Mouse (Mus musculus): ENCODE results near the gene Prss28.

DNA sequence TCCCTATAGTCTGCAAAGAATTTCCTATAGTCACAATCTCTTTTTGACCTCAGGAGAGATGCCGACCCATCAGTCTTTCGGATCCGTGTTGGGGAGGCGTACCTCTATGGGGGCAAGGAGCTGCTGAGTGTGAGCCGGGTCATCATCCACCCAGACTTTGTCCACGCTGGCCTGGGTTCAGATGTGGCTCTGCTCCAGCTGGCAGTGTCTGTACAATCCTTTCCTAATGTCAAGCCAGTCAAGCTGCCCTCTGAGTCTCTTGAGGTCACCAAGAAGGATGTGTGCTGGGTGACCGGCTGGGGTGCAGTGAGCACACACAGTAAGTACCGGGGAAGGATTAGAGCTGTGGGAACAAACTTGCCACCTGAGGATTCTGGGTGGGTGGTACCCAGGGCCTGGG, 12.4 kb downstream of the Prss28 start:
- no peak for TF ChIP-seq CTCF (IDR thresholded peaks at IDR 0.05; ENCODE audit: low read depth, low read length)
- no peak for TF ChIP-seq POLR2A (IDR thresholded peaks at IDR 0.05; ENCODE audit: borderline replicate concordance, low read depth, low read length)

Measured in bone marrow macrophage, adult 2 months (primary cell).